12 mouse cellular contexts compared by ENCODE assay signal in the genomic region with DNA sequence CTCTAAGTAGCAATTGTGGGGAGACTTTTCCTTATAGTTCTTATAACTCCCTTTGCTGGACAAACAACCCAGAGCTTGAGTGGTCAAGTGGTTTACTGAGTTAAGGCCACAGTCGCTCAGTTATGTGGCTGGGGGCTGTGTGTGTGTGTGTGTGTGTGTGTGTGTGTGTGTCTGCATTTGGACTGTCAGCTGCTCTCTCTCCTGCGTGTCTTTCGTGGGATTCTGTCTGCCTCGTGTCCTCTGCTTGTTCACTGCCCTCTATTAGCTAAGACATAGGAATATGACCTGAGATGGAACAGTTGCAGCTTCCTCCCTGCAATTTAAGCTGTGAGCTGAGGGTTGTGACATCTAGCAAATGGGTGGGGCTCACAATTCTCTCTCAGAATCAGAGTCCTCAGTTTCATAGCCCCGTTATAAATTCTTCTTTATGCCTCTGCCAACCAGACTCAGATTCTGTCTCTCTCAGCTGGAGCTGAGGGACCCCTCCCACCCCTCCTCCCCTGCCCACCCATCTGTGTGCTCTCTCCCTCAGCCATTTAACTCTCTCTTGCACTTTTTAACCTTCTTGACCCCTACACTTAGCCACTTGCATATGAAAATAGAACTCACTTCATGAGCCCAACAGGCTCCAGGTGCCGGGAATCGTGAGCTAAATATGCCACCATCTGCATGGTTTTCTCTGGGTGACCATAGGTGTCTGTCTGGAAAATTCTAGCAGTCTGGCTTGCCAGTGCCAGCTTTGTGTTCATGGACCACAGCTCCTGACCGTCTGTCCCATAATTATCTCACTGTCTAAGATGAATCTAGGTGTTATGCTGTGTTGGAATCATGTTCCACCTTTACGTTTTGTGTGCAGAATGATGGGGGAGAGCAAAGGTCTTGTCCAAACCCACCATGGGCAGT.
DNase-seq lines count a peak whose midpoint lies in the region; ATAC-seq and TF ChIP-seq lines count a peak whose summit lies in the region.
"Had no signal": no experiment of that assay in that cellular context is flagged by ENCODE, and none has a peak within 500 bp of the region (broad histone marks: within the 10 kb centered on the region; RNA-seq: fewer than 3 reads in every experiment).

No protein-coding gene starts in this region.

- WGBS in heart, embryonic 14.5 days, result 40% methylated on average over 9 of the region's 9 CpGs
- WGBS in midbrain, embryonic 10.5 days, result 72% methylated on average over 9 of the region's 9 CpGs
- 52% methylated on average over 9 of the region's 9 CpGs for WGBS in midbrain, postnatal 0 days
- WGBS in hindbrain, embryonic 12.5 days, result 54% methylated on average over 9 of the region's 9 CpGs
- WGBS in stomach, embryonic 14.5 days, result 53% methylated on average over 9 of the region's 9 CpGs

- H3K4me1 ChIP-seq in heart, embryonic 14.5 days (ENCODE audit: control insufficient read depth in 2 of 2, insufficient read depth in 2 of 2, low read length in 2 of 2), result peaks cover 19 to 37% of the 10 kb centered on the region in 2 experiments
- H3K4me1 ChIP-seq in midbrain, embryonic 10.5 days, result peaks cover 42% of the 10 kb centered on the region
- peaks cover 7% of the 10 kb centered on the region; the same call in 1 of the 2 replicates for H3K4me1 ChIP-seq in midbrain, postnatal 0 days (ENCODE audit: insufficient read depth, low read length)
- peaks cover 51% of the 10 kb centered on the region for H3K4me1 ChIP-seq in hindbrain, embryonic 12.5 days
- H3K4me1 ChIP-seq in stomach, embryonic 14.5 days (ENCODE audit: control insufficient read depth, insufficient read depth, low read length), result peaks cover 9% of the 10 kb centered on the region; the same call in 1 of the 2 replicates
- H3K4me1 ChIP-seq: megakaryocyte, embryonic 14.5 days had no signal

- ATAC-seq in heart, embryonic 14.5 days (ENCODE audit: insufficient number of reproducible peaks, insufficient read depth, low FRiP score, low read depth), result no peak
- ATAC-seq in midbrain, postnatal 0 days (ENCODE audit: low FRiP score), result no peak
- ATAC-seq in hindbrain, embryonic 12.5 days (ENCODE audit: low FRiP score), result no peak
- no peak for ATAC-seq in stomach, embryonic 14.5 days (ENCODE audit: insufficient number of reproducible peaks, insufficient read depth, low FRiP score, low read depth)

- no peaks in the 10 kb centered on the region for H3K9me3 ChIP-seq in heart, embryonic 14.5 days (ENCODE audit: control insufficient read depth, low read length)
- H3K9me3 ChIP-seq in midbrain, embryonic 10.5 days (replicated peaks), result no peaks in the 10 kb centered on the region
- no peaks in the 10 kb centered on the region for H3K9me3 ChIP-seq in midbrain, postnatal 0 days (ENCODE audit: low read length)
- H3K9me3 ChIP-seq in hindbrain, embryonic 12.5 days (replicated peaks), result no peaks in the 10 kb centered on the region
- H3K9me3 ChIP-seq in stomach, embryonic 14.5 days (ENCODE audit: control insufficient read depth, low read depth, low read length), result no peaks in the 10 kb centered on the region
- H3K9me3 ChIP-seq: embryonic facial prominence, embryonic 12.5 days; megakaryocyte, embryonic 14.5 days had no signal

- no peaks in the 10 kb centered on the region for H3K36me3 ChIP-seq in heart, embryonic 14.5 days (ENCODE audit: control insufficient read depth, insufficient read depth, low read length)
- no peaks in the 10 kb centered on the region; the same call in 1 of the 2 replicates for H3K36me3 ChIP-seq in midbrain, embryonic 10.5 days
- H3K36me3 ChIP-seq in midbrain, postnatal 0 days (ENCODE audit: insufficient read depth, low read length), result no peaks in the 10 kb centered on the region
- H3K36me3 ChIP-seq in hindbrain, embryonic 12.5 days, result no peaks in the 10 kb centered on the region
- H3K36me3 ChIP-seq in stomach, embryonic 14.5 days (ENCODE audit: control insufficient read depth, insufficient read depth, low read length), result no peaks in the 10 kb centered on the region; the same call in 1 of the 2 replicates
- H3K36me3 ChIP-seq: embryonic facial prominence, embryonic 12.5 days had no signal

- no peak overlapping the region for H3K4me2 ChIP-seq in heart, embryonic 14.5 days (ENCODE audit: low read length)
- H3K4me2 ChIP-seq in midbrain, postnatal 0 days (ENCODE audit: low read depth, low read length, poor library complexity, severe bottlenecking), result no peak overlapping the region
- H3K4me2 ChIP-seq in hindbrain, embryonic 12.5 days (replicated peaks), result no peak overlapping the region
- H3K4me2 ChIP-seq in stomach, embryonic 14.5 days (replicated peaks; ENCODE audit: low read depth, low read length), result no peak overlapping the region
- H3K4me2 ChIP-seq: embryonic facial prominence, embryonic 12.5 days had no signal

- H3K27ac ChIP-seq in heart, embryonic 14.5 days (replicated peaks in 1 of 2; ENCODE audit: control insufficient read depth in 1 of 2, insufficient read depth in 1 of 2, low read depth in 2 of 2, low read length in 2 of 2), result peak overlapping the region; percentile 17 to 31
- peak overlapping the region; percentile 52 for H3K27ac ChIP-seq in midbrain, embryonic 10.5 days (replicated peaks)
- H3K27ac ChIP-seq in midbrain, postnatal 0 days (ENCODE audit: low read depth, low read length), result no peak overlapping the region
- peak overlapping the region; percentile 52; the same call in 1 of the 2 replicates for H3K27ac ChIP-seq in hindbrain, embryonic 12.5 days
- H3K27ac ChIP-seq in stomach, embryonic 14.5 days (ENCODE audit: low read length), result peak overlapping the region; percentile 30; the same call in 1 of the 2 replicates
- H3K27ac ChIP-seq: embryonic facial prominence, embryonic 12.5 days had no signal

- no peak overlapping the region for H3K4me3 ChIP-seq in heart, embryonic 14.5 days (ENCODE audit: control insufficient read depth in 1 of 2, insufficient read depth in 1 of 2, low read depth in 1 of 2, low read length in 2 of 2)
- no peak overlapping the region for H3K4me3 ChIP-seq in midbrain, embryonic 10.5 days
- H3K4me3 ChIP-seq in midbrain, postnatal 0 days (ENCODE audit: low read depth, low read length), result no peak overlapping the region
- no peak overlapping the region for H3K4me3 ChIP-seq in hindbrain, embryonic 12.5 days
- no peak overlapping the region for H3K4me3 ChIP-seq in stomach, embryonic 14.5 days (ENCODE audit: low read depth, low read length)
- H3K4me3 ChIP-seq: embryonic facial prominence, embryonic 12.5 days; megakaryocyte, embryonic 14.5 days had no signal

- no peaks in the 10 kb centered on the region for H3K27me3 ChIP-seq in heart, embryonic 14.5 days (ENCODE audit: control insufficient read depth, insufficient read depth, low read length)
- no peaks in the 10 kb centered on the region for H3K27me3 ChIP-seq in midbrain, embryonic 10.5 days (ENCODE audit: low read depth, poor library complexity, severe bottlenecking)
- no peaks in the 10 kb centered on the region for H3K27me3 ChIP-seq in midbrain, postnatal 0 days (ENCODE audit: insufficient read depth, low read length)
- H3K27me3 ChIP-seq in hindbrain, embryonic 12.5 days, result no peaks in the 10 kb centered on the region
- no peaks in the 10 kb centered on the region for H3K27me3 ChIP-seq in stomach, embryonic 14.5 days (ENCODE audit: control insufficient read depth, insufficient read depth, low read length)
- H3K27me3 ChIP-seq: embryonic facial prominence, embryonic 12.5 days had no signal

- intact Hi-C loops in heart, postnatal 36 days (cut with DNase I), result no loop called here

- no peak for DNase-seq in heart, postnatal 36 days
- DNase-seq in midbrain, embryonic 10.5 days (ENCODE audit: low spot score), result no peak
- no peak for DNase-seq in midbrain, postnatal 0 days (ENCODE audit: low spot score)
- DNase-seq in right cerebral cortex, postnatal 10 days (ENCODE audit: low spot score in 2 of 2), result no peak
- DNase-seq in layer of hippocampus, postnatal 25 days (ENCODE audit: extremely low spot score in 1 of 2, low spot score in 1 of 2), result no peak
- DNase-seq: gastrocnemius, postnatal 14 days; thymus, postnatal 25 days had no signal

- TF ChIP-seq CTCF in midbrain, postnatal 0 days (IDR thresholded peaks at IDR 0.05), result no peak

- H3K9ac ChIP-seq in heart, embryonic 14.5 days (ENCODE audit: low read length), result no peak overlapping the region
- H3K9ac ChIP-seq in midbrain, postnatal 0 days (replicated peaks; ENCODE audit: low read length, poor library complexity, severe bottlenecking), result no peak overlapping the region
- H3K9ac ChIP-seq in hindbrain, embryonic 12.5 days, result 0 out of 2 replicates have a peak overlapping the region, but pooled peaks have one; percentile 13
- no peak overlapping the region for H3K9ac ChIP-seq in stomach, embryonic 14.5 days (replicated peaks; ENCODE audit: low read depth, low read length)
- H3K9ac ChIP-seq: embryonic facial prominence, embryonic 12.5 days had no signal
